Mouse (Mus musculus): ENCODE measurements at regions not wholly inside any gene's neighbourhood (a gene's known extent, or its start where the extent isn't known, plus 50 kb on each side); places are given as distances from the start of the nearest gene placed in this dataset.

- TF ChIP-seq GATA1 (IDR thresholded peaks at IDR 0.05; ENCODE audit: borderline replicate concordance, low read length) = no peak
- no peak for TF ChIP-seq FLI1 (IDR thresholded peaks at IDR 0.05; ENCODE audit: low read length)
These were observed 325.4 kb upstream of the Irx2 start for GRCm38 (mm10) chr13:72303126-72303760.
